Mouse (Mus musculus) midbrain, embryonic 16.5 days (tissue): ENCODE measurements around the gene Slc17a8. TPM values are rescaled to one million over a fixed set of nuclear protein-coding genes. Genes with fewer than 3 reads are reported as not detected.

Experiments used
- ATAC-seq: fragments of 200-750 bp; cut with Nextera tagmentation; 2 replicates; pipeline ENCODE4 v1.8.0; 2017; ENCODE audit warnings: moderate TSS enrichment
- H3K27ac ChIP-seq: fragments of 300-500 bp; sonication (generic); 2 replicates; pipeline ENCODE4 v1.5.1; 2014; ENCODE audit warnings: mild to moderate bottlenecking, low read length, mixed read lengths
- H3K27me3 ChIP-seq: fragments of 300-500 bp; sonication (generic); 2 replicates; pipeline ENCODE4 v1.6.1; 2014; ENCODE audit warnings: low read depth, low read length, mixed read lengths; ENCODE audit not compliant: control insufficient read depth, insufficient read depth
- H3K36me3 ChIP-seq: fragments of 300-500 bp; sonication (generic); 2 replicates; pipeline ENCODE4 v1.6.1; 2014; ENCODE audit warnings: mild to moderate bottlenecking, low read length, moderate library complexity, mixed read lengths; ENCODE audit not compliant: control insufficient read depth, insufficient read depth
- H3K4me1 ChIP-seq: fragments of 300-500 bp; sonication (generic); 2 replicates; pipeline ENCODE4 v1.6.1; 2014; ENCODE audit warnings: mild to moderate bottlenecking, low read length, mixed read lengths; ENCODE audit not compliant: control insufficient read depth, insufficient read depth
- H3K4me2 ChIP-seq: fragments of 300-500 bp; sonication (generic); 2 replicates; pipeline ENCODE4 v1.6.1; 2014; ENCODE audit warnings: mild to moderate bottlenecking, low read length, mixed read lengths
- H3K4me3 ChIP-seq: fragments of 300-500 bp; sonication (generic); 2 replicates; pipeline ENCODE4 v1.5.1; 2014; ENCODE audit warnings: low read depth, mild to moderate bottlenecking, low read length, moderate library complexity, mixed read lengths
- H3K9ac ChIP-seq: fragments of 300-500 bp; sonication (generic); 2 replicates; pipeline ENCODE4 v1.6.1; 2014; ENCODE audit warnings: low read depth, low read length, mixed read lengths
- H3K9me3 ChIP-seq: fragments of 300-500 bp; sonication (generic); replicated peaks from 2 replicates; pipeline ENCODE4 v1.6.1; 2014; ENCODE audit warnings: mild to moderate bottlenecking, low read length, mixed read lengths; ENCODE audit not compliant: control insufficient read depth, poor library complexity, severe bottlenecking
- WGBS: fragments of 180-500 bp; shearing (Covaris S2); extraction: QIAGEN DNeasy Blood & Tissue Kit; methylation state at CpG from one replicate; pipeline ENCODE4 v1.1.7; 2014; 5-methylcytosine and 5-hydroxymethylcytosine counted together
- polyA plus RNA-seq: library from polyadenylated mRNA; unstranded; fragments of >200 nt; fragmentation: Nextera tagmentation; extraction: Ambion mirVana; gene quantifications from 2 replicates; pipeline ENCODE4 v1.2.1, GENCODE M21; 2015

Gene Slc17a8
- polyA plus RNA-seq, 1 experiment from 2014 or later, result 2.0 TPM

GRCm38 (mm10) chr10:89637001-89637400 is 15.9 kb upstream of the Slc17a8 start:
- Histone ChIP-seq H3K9ac (no peak overlapping the region), H3K4me1 (no peaks in the 10 kb centered on the region), H3K4me3 (no peak overlapping the region), H3K9me3 (no peaks in the 10 kb centered on the region), H3K36me3 (peaks cover 18% of the 10 kb centered on the region), H3K27me3 (no peaks in the 10 kb centered on the region), H3K4me2 (no peak overlapping the region), H3K27ac (no peak overlapping the region)
- no peak for ATAC-seq
- 90% methylated on average over 3 of the region's 3 CpGs for WGBS

DNA sequence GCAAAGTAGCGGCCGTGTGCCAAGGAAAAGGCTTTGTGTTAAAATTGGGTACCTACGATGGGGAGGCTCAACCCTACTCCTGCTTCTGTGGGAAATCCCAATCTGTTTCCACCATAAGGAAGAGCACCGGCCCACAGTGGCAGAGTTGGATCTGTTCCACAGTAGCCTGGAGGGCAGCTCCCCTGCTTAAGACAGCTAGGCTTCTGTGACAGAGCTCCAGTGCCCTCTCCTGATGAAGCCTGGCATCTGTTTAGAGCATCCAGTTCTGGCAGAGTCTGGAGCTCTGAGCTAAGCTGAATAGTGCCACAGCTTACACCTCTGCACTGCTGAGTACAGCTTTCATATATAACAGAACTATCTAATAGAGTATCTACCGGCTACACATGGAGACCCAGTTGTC is 14.0 kb upstream of the Slc17a8 start:
- no peak overlapping the region for H3K27ac ChIP-seq
- no peak overlapping the region for H3K9ac ChIP-seq
- H3K36me3 ChIP-seq, result peaks cover 3% of the 10 kb centered on the region
- WGBS, result 78% methylated on average over 5 of the region's 5 CpGs
- ATAC-seq, result peak; percentile 85
- no peak overlapping the region for H3K4me2 ChIP-seq
- no peaks in the 10 kb centered on the region for H3K4me1 ChIP-seq
- no peaks in the 10 kb centered on the region for H3K27me3 ChIP-seq
- H3K9me3 ChIP-seq, result no peaks in the 10 kb centered on the region
- H3K4me3 ChIP-seq, result no peak overlapping the region

DNA sequence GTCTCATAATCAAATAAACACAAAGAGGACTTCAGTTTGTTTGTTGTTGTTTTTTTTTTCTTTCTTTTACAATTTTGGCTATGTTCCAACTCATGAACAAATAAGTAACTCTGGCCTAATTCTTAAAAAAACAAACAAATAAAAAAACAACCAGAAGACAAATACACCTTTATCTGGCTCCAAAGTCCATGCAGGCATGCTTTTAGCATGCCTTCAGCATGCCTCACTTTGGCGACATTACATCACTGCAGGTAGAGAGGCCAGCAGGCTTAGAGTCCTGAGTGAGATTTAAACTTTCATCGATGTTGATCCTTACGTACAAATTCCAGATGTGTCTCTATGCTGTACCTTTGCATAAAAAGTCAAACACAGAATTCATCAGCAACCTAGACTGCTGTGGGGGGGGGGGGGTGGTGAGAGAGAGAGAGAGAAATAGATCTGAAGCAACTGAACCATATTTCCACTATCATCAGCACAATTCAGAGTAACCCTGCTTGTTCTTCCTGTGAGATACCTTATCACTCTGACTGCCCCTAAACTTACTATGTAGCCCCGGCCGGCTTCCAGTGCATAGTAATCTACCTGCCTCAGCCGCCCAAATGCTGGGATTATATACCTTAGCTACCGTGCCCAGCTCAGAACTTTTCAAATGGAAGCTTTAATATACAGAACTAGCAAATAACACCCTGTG is 12.8 kb upstream of the Slc17a8 start:
- Histone ChIP-seq H3K4me2 (no peak overlapping the region), H3K27me3 (no peaks in the 10 kb centered on the region), H3K27ac (no peak overlapping the region), H3K36me3 (peaks cover 3% of the 10 kb centered on the region; the same call in 1 of the 2 replicates), H3K9me3 (no peaks in the 10 kb centered on the region), H3K9ac (no peak overlapping the region), H3K4me1 (no peaks in the 10 kb centered on the region), H3K4me3 (no peak overlapping the region)
- no peak for ATAC-seq
- 93% methylated on average over 7 of the region's 7 CpGs for WGBS

DNA sequence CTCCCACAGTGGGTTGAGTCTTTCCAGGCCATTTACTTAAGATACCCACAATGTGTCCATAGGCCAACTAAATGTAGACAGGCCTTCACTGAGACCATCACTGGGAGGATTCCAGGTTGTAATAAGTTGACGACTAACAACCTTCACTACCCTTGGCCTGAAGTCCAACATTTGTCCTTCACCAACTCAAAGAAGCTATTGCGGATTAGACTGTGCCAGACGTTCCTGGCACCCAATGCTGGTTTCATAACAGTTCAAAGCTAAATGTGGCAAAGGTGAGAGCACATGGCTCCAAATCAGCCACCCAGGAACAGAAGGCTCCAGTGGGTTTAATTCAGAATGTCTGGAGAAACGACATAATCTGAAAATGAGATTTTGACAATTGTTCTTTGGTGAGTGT is 12.1 kb upstream of the Slc17a8 start:
- 93% methylated on average over 4 of the region's 4 CpGs for WGBS
- ATAC-seq, result no peak

DNA sequence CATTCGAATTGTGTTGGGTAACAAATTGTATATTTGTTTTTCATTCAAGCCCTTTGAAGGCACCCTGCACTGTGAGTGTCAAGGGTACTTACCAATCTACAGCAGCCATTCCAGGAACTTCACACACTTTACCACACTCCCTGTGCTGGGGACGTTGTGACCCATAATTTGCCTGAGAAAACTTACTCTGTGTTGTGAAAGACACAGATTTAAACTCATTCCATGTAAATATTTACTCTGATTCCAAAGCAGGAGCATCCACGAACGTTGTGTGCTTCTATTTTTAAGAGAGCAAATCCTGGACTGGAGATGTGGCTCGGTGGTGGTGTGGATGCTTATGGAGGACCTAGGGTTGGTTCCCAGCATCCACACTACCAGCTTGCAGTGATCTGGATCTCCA is 10.8 kb upstream of the Slc17a8 start:
- Histone ChIP-seq H3K4me2 (no peak overlapping the region), H3K9ac (no peak overlapping the region), H3K4me3 (no peak overlapping the region), H3K27ac (no peak overlapping the region), H3K9me3 (no peaks in the 10 kb centered on the region), H3K27me3 (no peaks in the 10 kb centered on the region), H3K36me3 (no peaks in the 10 kb centered on the region), H3K4me1 (no peaks in the 10 kb centered on the region)
- no peak for ATAC-seq
- 76% methylated on average over 5 of the region's 5 CpGs for WGBS

More for the DNA sequence above, 12.1 kb upstream of the Slc17a8 start:
- H3K9ac ChIP-seq, result no peak overlapping the region
- no peaks in the 10 kb centered on the region for H3K4me1 ChIP-seq
- H3K27ac ChIP-seq, result no peak overlapping the region
- H3K9me3 ChIP-seq, result no peaks in the 10 kb centered on the region
- no peak overlapping the region for H3K4me3 ChIP-seq
- no peaks in the 10 kb centered on the region for H3K27me3 ChIP-seq
- no peak overlapping the region for H3K4me2 ChIP-seq
- H3K36me3 ChIP-seq, result no peaks in the 10 kb centered on the region

GRCm38 (mm10) chr10:89630564-89630963 is 9.5 kb upstream of the Slc17a8 start:
- Histone ChIP-seq H3K36me3 (no peaks in the 10 kb centered on the region), H3K9me3 (no peaks in the 10 kb centered on the region), H3K27ac (no peak overlapping the region), H3K9ac (no peak overlapping the region), H3K27me3 (no peaks in the 10 kb centered on the region), H3K4me1 (no peaks in the 10 kb centered on the region), H3K4me3 (no peak overlapping the region), H3K4me2 (no peak overlapping the region)
- ATAC-seq, result no peak
- 93% methylated on average over 1 of the region's 1 CpGs for WGBS

- H3K27ac ChIP-seq, result no peak overlapping the region
- peak; percentile 90 for ATAC-seq
- H3K9me3 ChIP-seq, result no peaks in the 10 kb centered on the region
- H3K36me3 ChIP-seq, result no peaks in the 10 kb centered on the region
- 30% methylated on average over 3 of the region's 3 CpGs for WGBS
- no peaks in the 10 kb centered on the region for H3K27me3 ChIP-seq
- no peaks in the 10 kb centered on the region for H3K4me1 ChIP-seq
- no peak overlapping the region for H3K4me2 ChIP-seq
- no peak overlapping the region for H3K9ac ChIP-seq
- H3K4me3 ChIP-seq, result no peak overlapping the region
Observed at GRCm38 (mm10) chr10:89630052-89630451, 9.0 kb upstream of the Slc17a8 start.

DNA sequence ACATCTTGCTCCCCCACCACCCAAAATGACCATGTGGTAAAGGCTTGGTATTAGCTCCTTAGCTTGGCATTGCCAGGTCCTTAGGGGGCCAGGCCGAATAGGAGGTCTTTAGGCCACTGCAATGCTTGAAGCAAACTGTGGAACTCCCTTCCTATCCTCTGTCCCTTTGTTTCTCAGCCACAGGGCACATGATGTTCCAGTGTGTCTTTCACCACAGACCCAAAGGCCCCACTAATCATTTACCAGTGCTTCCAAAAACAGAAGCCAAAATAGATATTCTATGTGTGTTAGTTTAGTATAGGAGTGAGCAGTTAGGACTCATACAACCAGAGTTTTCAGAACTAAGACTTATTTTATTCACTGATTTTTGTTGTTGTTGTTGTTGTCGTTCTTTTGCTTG is 5.7 kb upstream of the Slc17a8 start:
- H3K9ac ChIP-seq, result no peak overlapping the region
- no peaks in the 10 kb centered on the region for H3K27me3 ChIP-seq
- no peak overlapping the region for H3K27ac ChIP-seq
- no peak for ATAC-seq
- no peaks in the 10 kb centered on the region for H3K4me1 ChIP-seq
- no peaks in the 10 kb centered on the region for H3K9me3 ChIP-seq
- H3K4me3 ChIP-seq, result no peak overlapping the region
- no peak overlapping the region for H3K4me2 ChIP-seq
- no peaks in the 10 kb centered on the region for H3K36me3 ChIP-seq
- WGBS, result 96% methylated on average over 2 of the region's 2 CpGs

GRCm38 (mm10) chr10:89624196-89624595 is 3.1 kb upstream of the Slc17a8 start:
- H3K27ac ChIP-seq, result no peak overlapping the region
- H3K27me3 ChIP-seq, result no peaks in the 10 kb centered on the region
- peaks cover 2% of the 10 kb centered on the region; the same call in 1 of the 2 replicates for H3K4me1 ChIP-seq
- no peaks in the 10 kb centered on the region for H3K9me3 ChIP-seq
- ATAC-seq, result no peak
- WGBS, result 93% methylated on average over 2 of the region's 2 CpGs
- no peak overlapping the region for H3K4me3 ChIP-seq
- H3K9ac ChIP-seq, result no peak overlapping the region
- no peak overlapping the region for H3K4me2 ChIP-seq
- H3K36me3 ChIP-seq, result no peaks in the 10 kb centered on the region
